Mouse (Mus musculus): ENCODE data around the gene Ccdc69.

Ccdc69 gene

GRCm38 (mm10) chr11:55050837-55051510 is 27.0 kb downstream of the Ccdc69 start:
- in situ Hi-C loops (cut with MboI; ENCODE audit: unreplicated experiment in 2 of 2): loop anchor here in 1 of 2 experiments (10.0 kb wide), 1 partner anchor 334 kb away; no protein-coding TSS in a partner anchor

- in situ Hi-C loops (cut with MboI; ENCODE audit: unreplicated experiment in 2 of 2): no loop called here
Observed at GRCm38 (mm10) chr11:55046600-55046999, 31.3 kb downstream of the Ccdc69 start.

DNA sequence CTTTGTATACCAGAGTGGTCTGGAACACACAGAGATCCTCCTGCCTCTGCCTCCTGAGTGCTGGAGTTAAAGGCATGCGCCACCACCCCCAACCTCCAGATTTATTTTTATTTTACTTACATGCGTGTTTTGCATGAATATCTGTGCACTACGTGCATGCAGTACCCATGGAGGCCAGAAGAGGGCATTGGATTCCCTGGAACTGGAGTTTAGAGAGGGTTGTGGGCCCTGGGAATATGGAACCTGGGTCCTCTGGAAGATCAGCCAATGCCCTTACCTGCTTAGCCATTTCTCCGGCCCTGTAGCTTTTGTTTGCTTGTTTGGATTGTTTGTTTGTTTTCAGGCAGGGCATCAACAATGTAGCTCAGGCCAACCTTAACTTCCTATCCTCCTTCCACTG is 36.6 kb downstream of the Ccdc69 start:
- in situ Hi-C loops (cut with MboI; ENCODE audit: unreplicated experiment in 2 of 2): loop anchor here (5.0 kb wide), 5 partner anchors 44 to 154 kb away; no protein-coding TSS in a partner anchor

GRCm38 (mm10) chr11:55039591-55039990 is 38.3 kb downstream of the Ccdc69 start:
- in situ Hi-C loops (cut with MboI; ENCODE audit: unreplicated experiment in 2 of 2): no loop called here

- in situ Hi-C loops (cut with MboI; ENCODE audit: unreplicated experiment in 2 of 2): no loop called here
Observed at GRCm38 (mm10) chr11:55036601-55037000, 41.3 kb downstream of the Ccdc69 start.

- in situ Hi-C loops (cut with MboI; ENCODE audit: unreplicated experiment in 2 of 2): no loop called here
Observed at GRCm38 (mm10) chr11:55033040-55033660, 44.8 kb downstream of the Ccdc69 start, which contains the start of gene Anxa6. Gene Anxa6, minus strand, starts transcription at chr11:55033445.

DNA sequence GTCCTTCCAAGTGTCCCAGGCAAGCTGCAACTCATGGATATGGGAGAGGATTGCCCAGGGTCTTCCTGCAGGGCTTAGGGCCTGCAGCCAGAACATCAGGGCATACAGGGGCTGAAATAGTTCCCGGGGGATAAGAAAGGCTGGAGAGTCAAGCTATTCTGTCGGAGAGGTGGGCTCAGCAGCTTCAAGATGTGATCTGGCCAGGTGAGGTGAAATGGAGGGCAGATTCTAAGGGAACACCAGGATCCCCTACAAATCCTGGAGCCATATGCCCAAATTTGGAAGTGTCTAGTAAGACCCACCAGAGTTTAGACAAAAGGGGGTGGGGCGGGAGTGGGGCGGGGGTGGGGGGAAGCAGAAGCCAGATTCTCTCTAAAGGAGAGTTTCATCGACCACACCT is 45.6 kb downstream of the Ccdc69 start:
- in situ Hi-C loops (cut with MboI; ENCODE audit: unreplicated experiment in 2 of 2): no loop called here

DNA sequence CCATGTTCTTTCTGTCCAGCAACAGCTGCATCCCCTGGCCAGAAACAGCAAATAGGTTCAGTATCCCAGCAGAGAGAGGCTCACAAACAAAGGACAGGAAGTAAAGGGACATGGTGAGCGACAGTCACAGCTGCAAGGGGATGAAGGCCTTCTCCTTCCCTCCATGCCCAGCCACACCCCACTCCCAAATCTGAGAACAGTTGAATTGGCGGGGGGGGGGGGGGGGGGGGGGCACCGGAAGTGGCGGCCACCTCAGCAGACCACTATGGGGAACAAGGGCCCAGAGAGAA is 46.0 kb downstream of the Ccdc69 start:
- in situ Hi-C loops (cut with MboI; ENCODE audit: unreplicated experiment in 2 of 2): no loop called here

DNA sequence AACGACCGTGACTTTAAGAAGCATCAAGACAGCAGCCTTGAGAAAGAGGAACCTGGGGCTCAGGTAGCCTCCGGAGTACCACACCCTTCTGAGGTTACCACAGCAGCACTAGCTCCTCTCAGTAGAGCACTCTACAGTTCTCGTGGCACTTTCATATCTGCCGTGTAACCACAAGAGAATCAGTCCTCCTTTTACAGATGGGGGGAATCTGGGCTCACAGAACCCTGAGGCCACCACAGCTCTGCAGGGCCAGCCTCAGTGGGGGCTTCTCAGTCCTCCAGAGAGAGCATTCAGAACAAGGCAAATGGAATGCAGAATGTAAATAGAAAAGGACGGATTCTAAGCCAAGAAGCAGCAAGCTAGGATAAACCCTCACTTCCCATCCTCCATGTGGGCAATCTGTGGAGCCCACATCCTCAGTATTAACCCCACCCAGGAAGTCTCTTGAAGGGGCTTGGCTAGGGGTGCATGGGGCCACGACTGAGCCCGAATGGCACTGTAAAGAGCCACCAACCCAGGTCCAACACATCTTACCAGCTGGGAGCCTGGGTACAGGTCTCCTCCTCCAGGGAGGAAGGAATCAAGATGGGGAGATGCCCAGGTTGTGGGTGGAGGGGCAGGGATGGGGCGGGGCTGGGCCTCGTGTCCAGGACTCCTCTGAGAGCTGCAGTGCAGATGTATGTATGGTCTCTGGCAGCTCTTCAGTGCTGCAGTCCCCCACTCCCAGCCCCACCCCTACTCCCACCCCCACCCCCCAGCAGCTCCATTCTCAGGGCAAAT is 46.5 kb downstream of the Ccdc69 start:
- in situ Hi-C loops (cut with MboI; ENCODE audit: unreplicated experiment in 2 of 2): no loop called here

GRCm38 (mm10) chr11:55028509-55028908 is 49.4 kb downstream of the Ccdc69 start:
- in situ Hi-C loops (cut with MboI; ENCODE audit: unreplicated experiment in 2 of 2): no loop called here

DNA sequence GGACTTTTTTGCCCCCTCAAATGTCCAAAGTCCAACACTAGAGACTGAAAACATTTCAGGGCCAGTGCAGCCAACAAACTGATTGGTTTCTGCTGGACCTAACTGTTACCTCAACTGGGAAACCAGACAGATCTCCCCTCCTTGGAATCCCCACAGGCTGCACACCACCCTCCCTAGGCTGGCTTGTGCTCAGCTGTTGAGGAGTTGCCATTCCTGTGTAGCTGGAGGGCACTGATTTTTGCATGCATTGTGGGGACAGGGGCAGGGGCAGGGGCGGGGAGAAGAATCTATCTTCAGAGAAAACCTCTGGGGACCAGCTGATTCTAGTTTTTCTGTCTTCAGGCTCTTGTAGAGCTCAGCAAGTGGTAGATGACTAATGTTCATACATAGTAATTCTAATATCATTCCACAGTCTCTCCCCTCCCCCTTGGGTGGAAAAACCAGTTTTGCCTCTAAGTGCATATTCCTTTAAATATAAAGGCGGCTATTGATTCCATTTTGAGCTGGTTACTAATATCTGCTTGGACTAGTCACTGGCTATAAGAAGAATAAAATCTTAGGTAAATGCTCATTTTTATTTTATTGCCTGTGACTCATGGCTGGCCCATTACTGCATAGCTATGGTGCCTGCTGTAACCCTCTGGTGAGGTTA is 50.6 kb downstream of the Ccdc69 start:
- in situ Hi-C loops (cut with MboI; ENCODE audit: unreplicated experiment in 2 of 2): no loop called here

- in situ Hi-C loops (cut with MboI; ENCODE audit: unreplicated experiment in 2 of 2): no loop called here
Observed at GRCm38 (mm10) chr11:55025896-55026295, 52.0 kb downstream of the Ccdc69 start.

GRCm38 (mm10) chr11:55023583-55023982 is 54.3 kb downstream of the Ccdc69 start:
- in situ Hi-C loops (cut with MboI; ENCODE audit: unreplicated experiment in 2 of 2): no loop called here

DNA sequence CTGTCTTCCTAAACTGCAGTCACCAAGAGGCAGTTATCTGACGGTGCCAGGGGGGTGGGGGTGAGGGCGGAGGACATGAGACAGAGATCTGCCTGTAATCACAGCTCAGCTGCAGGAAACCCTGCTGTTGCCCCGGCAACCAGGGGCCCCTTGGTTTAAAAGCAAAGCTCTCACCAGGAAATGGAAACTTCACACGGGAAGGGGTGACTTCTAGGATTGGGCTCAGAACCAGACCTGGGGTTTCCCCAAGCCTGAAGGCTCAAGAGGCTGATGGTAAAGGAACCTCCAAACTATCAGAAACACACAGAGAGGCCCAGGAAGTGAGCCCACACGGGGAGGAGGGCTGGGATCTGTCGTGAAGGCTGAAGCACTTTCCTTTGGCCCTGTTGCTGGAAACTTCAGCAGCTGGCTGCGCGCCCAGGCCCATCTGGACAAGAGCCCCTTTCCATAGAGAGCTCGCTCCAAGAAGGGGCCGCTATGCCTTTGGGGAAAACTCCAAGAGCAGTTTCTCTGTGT is 54.8 kb downstream of the Ccdc69 start:
- in situ Hi-C loops (cut with MboI; ENCODE audit: unreplicated experiment in 2 of 2): no loop called here

GRCm38 (mm10) chr11:55022508-55022907 is 55.4 kb downstream of the Ccdc69 start:
- in situ Hi-C loops (cut with MboI; ENCODE audit: unreplicated experiment in 2 of 2): no loop called here

DNA sequence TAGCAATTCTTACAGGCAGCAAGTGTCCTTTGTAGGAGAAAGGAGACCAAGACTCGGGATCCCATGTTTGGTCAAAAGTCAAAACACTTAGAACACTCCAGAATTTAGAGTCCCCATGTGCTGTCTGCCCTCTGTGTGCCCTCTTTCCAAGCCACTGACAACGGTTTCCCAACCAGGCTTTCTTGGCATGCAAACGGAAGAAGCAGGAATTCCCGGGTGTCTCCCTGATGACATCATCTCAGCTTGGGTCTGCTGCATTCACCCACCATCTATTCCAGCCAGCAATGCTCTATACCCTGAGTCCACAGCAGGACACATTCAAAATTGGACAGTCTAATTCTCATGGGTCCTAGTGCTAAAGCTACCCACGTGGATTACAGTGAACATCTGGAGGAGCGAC is 56.1 kb downstream of the Ccdc69 start:
- in situ Hi-C loops (cut with MboI; ENCODE audit: unreplicated experiment in 2 of 2): no loop called here

DNA sequence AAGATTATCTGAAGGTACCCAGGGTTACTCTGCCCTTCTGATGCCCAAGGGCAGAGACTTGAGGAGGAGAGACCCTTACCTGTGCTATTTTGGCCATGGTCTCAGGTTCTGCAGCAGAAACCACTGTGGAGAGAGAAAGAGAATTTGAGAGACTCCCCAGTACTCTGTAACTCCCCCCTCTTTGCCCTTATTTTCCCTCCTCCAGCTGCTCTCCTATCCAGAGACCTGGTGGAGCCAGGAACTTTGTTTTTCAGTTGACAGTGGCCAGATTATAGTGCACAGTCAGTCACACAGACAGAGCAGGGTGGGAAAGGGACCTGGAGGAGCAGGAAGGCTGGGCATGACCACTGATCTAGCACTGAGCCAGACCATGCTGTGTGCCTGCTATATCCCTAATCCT is 56.5 kb downstream of the Ccdc69 start:
- in situ Hi-C loops (cut with MboI; ENCODE audit: unreplicated experiment in 2 of 2): no loop called here

DNA sequence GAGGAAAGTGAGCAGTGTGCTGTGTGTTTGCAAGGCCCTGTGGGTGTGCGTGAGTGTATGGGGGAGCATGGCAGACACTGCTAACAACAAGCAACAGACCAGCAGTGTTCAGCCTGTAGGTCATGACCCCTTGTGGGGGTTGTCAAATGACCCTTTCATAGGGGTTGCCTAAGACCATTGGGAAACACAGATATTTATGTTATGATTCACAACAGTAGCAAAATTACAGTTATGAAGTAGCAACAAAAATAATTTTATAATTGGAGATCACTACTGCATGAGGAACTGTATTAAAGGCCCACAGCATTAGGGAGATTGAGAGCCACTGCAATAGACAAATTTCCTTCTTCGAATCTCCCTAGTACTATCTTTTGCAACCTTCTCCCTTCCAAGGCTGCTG is 58.2 kb downstream of the Ccdc69 start:
- in situ Hi-C loops (cut with MboI; ENCODE audit: unreplicated experiment in 2 of 2): no loop called here

- in situ Hi-C loops (cut with MboI; ENCODE audit: unreplicated experiment in 2 of 2): no loop called here
Observed at GRCm38 (mm10) chr11:55018034-55018433, 59.9 kb downstream of the Ccdc69 start.

DNA sequence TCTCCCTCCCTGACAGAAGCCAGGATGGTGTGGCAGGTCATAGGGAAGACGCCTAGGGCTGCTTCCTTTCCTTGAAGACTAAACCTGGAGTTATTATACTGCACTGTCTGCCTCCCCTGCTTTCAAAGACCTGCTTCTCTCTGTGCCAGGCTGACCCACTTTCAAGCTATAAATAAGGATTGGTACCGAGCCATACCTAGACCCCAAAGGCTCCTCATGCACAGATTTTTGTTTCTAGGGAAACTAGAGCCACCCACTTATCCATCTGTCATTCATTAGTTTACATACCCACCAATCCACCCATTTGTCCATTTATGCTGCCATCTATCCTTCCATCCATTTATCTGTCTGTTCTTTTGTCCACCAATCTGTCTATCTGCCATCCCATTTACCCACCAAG is 60.7 kb downstream of the Ccdc69 start:
- in situ Hi-C loops (cut with MboI; ENCODE audit: unreplicated experiment in 2 of 2): no loop called here

DNA sequence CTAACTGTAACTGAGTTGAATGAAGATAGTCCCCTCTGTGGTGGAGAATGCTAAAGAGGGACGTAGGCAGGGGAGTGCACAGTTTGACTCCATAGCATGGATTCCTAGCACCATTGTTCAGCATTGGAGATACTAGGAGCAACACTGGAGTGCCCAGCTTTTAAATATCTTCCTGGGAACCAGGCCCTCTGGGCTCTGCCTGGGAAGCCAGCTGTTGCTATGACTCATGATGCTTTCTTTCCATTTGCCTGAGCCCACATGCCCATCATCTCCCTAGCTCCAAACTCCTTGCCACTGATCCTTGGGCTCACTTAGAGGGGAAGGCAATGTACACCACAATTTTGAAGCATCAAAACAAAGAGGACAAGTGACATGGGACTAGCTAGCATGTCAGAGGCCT is 61.2 kb downstream of the Ccdc69 start:
- in situ Hi-C loops (cut with MboI; ENCODE audit: unreplicated experiment in 2 of 2): no loop called here

Data from v-Abl transformed pro-B cells (cell line).